Mouse (Mus musculus) layer of hippocampus, adult 18-20 months (tissue): ENCODE measurements around the gene Hist1h1d. TPM values are rescaled to one million over a fixed set of nuclear protein-coding genes. Genes with fewer than 3 reads are reported as not detected.
"Not testable (repeated sequence)": the region's sequence is repeated elsewhere in the genome, so short reads cannot be mapped to it uniquely, and the experiment has no call there.

ENCODE experiments used
- DNase-seq, 2 experiments: peaks; one replicate each; pipeline ENCODE4 v3.0.0; 2022; ENCODE audit warnings: low spot score in 2 of 2
- total RNA-seq, 2 experiments: library from RNA; stranded (reverse); gene quantifications; 2 replicates each; pipeline ENCODE4 v1.2.3; 2021

Hist1h1d gene
- total RNA-seq, 2 experiments from 2014 or later: 3.1 to 4.0 TPM

- DNase-seq: not testable (repeated sequence)
Measured at GRCm38 (mm10) chr13:23571504-23572217, 18.6 kb downstream of the Hist1h1d start.

GRCm38 (mm10) chr13:23572218-23573033, 19.4 kb downstream of the Hist1h1d start:
- DNase-seq: no peak

- not testable (repeated sequence) for DNase-seq
Measured at GRCm38 (mm10) chr13:23573034-23573897, 20.2 kb downstream of the Hist1h1d start.

GRCm38 (mm10) chr13:23573898-23574524, 20.9 kb downstream of the Hist1h1d start, which contains the start of the genes Hist1h2bf and Hist1h2ad:
TSS of gene Hist1h2bf (minus strand) at chr13:23574196.
TSS of gene Hist1h2ad (plus strand) at chr13:23574381.
- DNase-seq: peak; percentile 90 to 97

GRCm38 (mm10) chr13:23574546-23575170, 21.6 kb downstream of the Hist1h1d start:
- DNase-seq: not testable (repeated sequence)

GRCm38 (mm10) chr13:23575271-23575851, 22.3 kb downstream of the Hist1h1d start, which contains the start of gene Hist1h3d:
TSS of gene Hist1h3d (plus strand) at chr13:23575763.
- peak; percentile 64 to 87 for DNase-seq

- not testable (repeated sequence) for DNase-seq
Measured at GRCm38 (mm10) chr13:23575864-23576313, 22.8 kb downstream of the Hist1h1d start.

- DNase-seq: no peak
Measured at GRCm38 (mm10) chr13:23576351-23576881, 23.4 kb downstream of the Hist1h1d start.

GRCm38 (mm10) chr13:23576906-23577639, 24.0 kb downstream of the Hist1h1d start:
- no peak for DNase-seq

- no peak for DNase-seq
Measured at GRCm38 (mm10) chr13:23577835-23578234, 24.8 kb downstream of the Hist1h1d start.

GRCm38 (mm10) chr13:23581408-23582218, 28.6 kb downstream of the Hist1h1d start, which contains the start of gene Hist1h4d:
TSS of gene Hist1h4d (plus strand) at chr13:23581598.
- DNase-seq: peak; percentile 98 to 99

GRCm38 (mm10) chr13:23582219-23583056, 29.4 kb downstream of the Hist1h1d start:
- DNase-seq: no peak

- no peak for DNase-seq
Measured at GRCm38 (mm10) chr13:23583387-23584068, 30.5 kb downstream of the Hist1h1d start.

GRCm38 (mm10) chr13:23584331-23584730, 31.3 kb downstream of the Hist1h1d start:
- DNase-seq: no peak

GRCm38 (mm10) chr13:23585029-23585441, 32.0 kb downstream of the Hist1h1d start:
- peak; percentile 61 to 75 for DNase-seq
